Mouse (Mus musculus) hindbrain, embryonic 13.5 days (tissue): ENCODE measurements around the gene Uqcc2. TPM values are rescaled to one million over a fixed set of nuclear protein-coding genes. Genes with fewer than 3 reads are reported as not detected.

Source experiments
- microRNA-seq: library from miRNA; unstranded; fragments of <30 nt; microRNA quantifications from one replicate; pipeline ENCODE4, GENCODE M21; 2016
- polyA plus RNA-seq: library from polyadenylated mRNA; unstranded; fragments of >200 nt; fragmentation: Nextera tagmentation; extraction: Ambion mirVana; gene quantifications from 2 replicates; pipeline ENCODE4 v1.2.1, GENCODE M21; 2015

Gene Uqcc2
- polyA plus RNA-seq, 1 experiment from 2014 or later = 335 TPM

Small RNA genes within 50 kb of the gene (microRNA-seq; reads per million reads assigned to microRNA genes)
- gene Mir7677 = not detected

Other genes with a start within 250 kb of the Uqcc2 start
- 3.6 and 4.5 TPM in 2 replicates for gene Kifc5b, start 216.8 kb downstream of the Uqcc2 start, polyA plus RNA-seq
- gene Phf1, start 200.9 kb downstream of the Uqcc2 start, polyA plus RNA-seq = 17.9 and 19.2 TPM in 2 replicates
- gene Cuta, start 194.3 kb downstream of the Uqcc2 start, polyA plus RNA-seq = 133 and 148 TPM in 2 replicates
- gene Syngap1, start 192.7 kb downstream of the Uqcc2 start, polyA plus RNA-seq = 4.6 and 5.9 TPM in 2 replicates
- 17.8 and 18.0 TPM in 2 replicates for gene Zbtb9, start 160.7 kb downstream of the Uqcc2 start, polyA plus RNA-seq
- 2.5 and 3.1 TPM in 2 replicates for gene Bak1, start 104.9 kb downstream of the Uqcc2 start, polyA plus RNA-seq
- gene Itpr3, start 76.6 kb downstream of the Uqcc2 start, polyA plus RNA-seq = 1.1 and 1.2 TPM in 2 replicates
- gene Ip6k3, start 33.9 kb upstream of the Uqcc2 start, polyA plus RNA-seq = 0.45 and 0.58 TPM in 2 replicates
- gene Lemd2, start 70.6 kb upstream of the Uqcc2 start, polyA plus RNA-seq = 19.0 and 19.9 TPM in 2 replicates